Mouse (Mus musculus) liver, embryonic 11.5 days (tissue): ENCODE results near the gene Stn1. TPM values are rescaled to one million over a fixed set of nuclear protein-coding genes. Genes with fewer than 3 reads are reported as not detected.
A peak's percentile ranks its signal among the peaks of the same experiment; 100 is the strongest.
"Not testable (repeated sequence)": the region's sequence is repeated elsewhere in the genome, so short reads cannot be mapped to it uniquely, and the experiment has no call there.

Experiments used
- ATAC-seq: fragments of 200-750 bp; cut with Nextera tagmentation; replicated peaks from 2 replicates; pipeline ENCODE4 v1.8.0; 2017; ENCODE audit warnings: moderate number of reproducible peaks, mild to moderate bottlenecking, moderate TSS enrichment, moderate library complexity; ENCODE audit not compliant: low FRiP score
- DNase-seq: peaks from one replicate; pipeline ENCODE4 v3.0.0-alpha.2; 2017; ENCODE audit warnings: low spot score
- H3K27ac ChIP-seq: fragments of 300-500 bp; sonication (generic); 2 replicates; pipeline ENCODE4 v1.5.1; 2014; ENCODE audit warnings: mild to moderate bottlenecking, low read depth, low read length, control low read depth
- H3K27me3 ChIP-seq: fragments of 300-500 bp; sonication (generic); replicated peaks from 2 replicates; pipeline ENCODE4 v1.6.1; 2014; ENCODE audit warnings: low read length, mixed read lengths; ENCODE audit not compliant: control insufficient read depth, insufficient read depth
- H3K36me3 ChIP-seq: fragments of 300-500 bp; sonication (generic); 2 replicates; pipeline ENCODE4 v1.6.1; 2014; ENCODE audit warnings: mild to moderate bottlenecking, low read length, moderate library complexity, mixed read lengths; ENCODE audit not compliant: control insufficient read depth, insufficient read depth
- H3K4me1 ChIP-seq: fragments of 300-500 bp; sonication (generic); replicated peaks from 2 replicates; pipeline ENCODE4 v1.6.1; 2014; ENCODE audit warnings: low read length, mixed read lengths; ENCODE audit not compliant: control insufficient read depth, insufficient read depth
- H3K4me2 ChIP-seq: fragments of 300-500 bp; sonication (generic); 2 replicates; pipeline ENCODE4 v1.6.1; 2014; ENCODE audit warnings: mild to moderate bottlenecking, control low read depth, moderate library complexity
- H3K4me3 ChIP-seq: fragments of 300-500 bp; sonication (generic); 2 replicates; pipeline ENCODE4 v1.5.1; 2014; ENCODE audit warnings: low read depth, low read length, control low read depth
- H3K9ac ChIP-seq: fragments of 300-500 bp; sonication (generic); 2 replicates; pipeline ENCODE4 v1.6.1; 2014; ENCODE audit warnings: low read depth, low read length, control low read depth
- H3K9me3 ChIP-seq: fragments of 300-500 bp; sonication (generic); 2 replicates; pipeline ENCODE4 v1.6.1; 2016; ENCODE audit warnings: low read length, inconsistent platforms, mixed read lengths; ENCODE audit not compliant: control insufficient read depth
- WGBS: fragments of 180-500 bp; shearing (Covaris S2); extraction: QIAGEN DNeasy Blood & Tissue Kit; methylation state at CpG from one replicate; pipeline ENCODE4 v1.1.7; 2014; 5-methylcytosine and 5-hydroxymethylcytosine counted together
- polyA plus RNA-seq: library from polyadenylated mRNA; unstranded; fragments of >200 nt; fragmentation: Nextera tagmentation; extraction: Ambion mirVana; gene quantifications from 2 replicates; pipeline ENCODE4 v1.2.1, GENCODE M21; 2014

Stn1 gene
- polyA plus RNA-seq: 26.1 and 30.8 TPM in 2 replicates

DNA sequence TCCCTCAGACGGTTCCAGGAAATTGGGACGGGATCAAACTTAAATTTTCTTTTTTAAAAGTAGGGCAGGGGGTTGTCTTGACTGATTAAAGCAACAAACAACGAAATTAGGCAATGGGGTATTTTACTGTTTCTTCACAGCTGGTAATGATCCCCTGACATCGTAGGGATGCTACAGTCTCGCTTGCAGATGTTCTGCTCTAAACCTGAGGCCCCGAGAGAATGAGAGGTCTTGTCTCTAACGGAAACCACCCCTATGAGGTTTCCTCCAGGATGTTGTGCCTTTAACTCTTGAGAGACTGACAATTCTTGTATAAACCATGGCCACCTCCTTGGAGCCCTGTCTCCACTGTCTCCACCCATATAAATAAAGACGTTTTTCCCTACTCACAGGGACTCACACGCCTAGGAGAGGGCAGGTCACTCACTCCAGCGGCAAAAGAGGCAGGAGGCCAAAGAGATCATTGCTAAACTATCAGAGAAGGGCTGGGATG lies at the start of gene Stn1:
Gene Stn1, minus strand, starts transcription at position 208 of the 493 bp plus-strand sequence.
- H3K4me1 ChIP-seq: peaks cover 25% of the 10 kb centered on the region
- peak within 1 kb of the TSS; percentile 86 for H3K4me2 ChIP-seq
- 0 out of 2 replicates have a peak, but pooled peaks cover 2% of the 10 kb centered on the region for H3K9me3 ChIP-seq
- H3K9ac ChIP-seq: peak within 1 kb of the TSS; percentile 77
- H3K4me3 ChIP-seq: peak within 1 kb of the TSS; percentile 68
- peak within 1 kb of the TSS; percentile 76 for H3K27ac ChIP-seq
- ATAC-seq (peak; percentile 38), DNase-seq (no peak)
- WGBS: 3% methylated on average over 10 of the region's 10 CpGs
- no peaks in the 10 kb centered on the region for H3K27me3 ChIP-seq
- H3K36me3 ChIP-seq: peaks cover 7% of the 10 kb centered on the region; the same call in 1 of the 2 replicates

DNA sequence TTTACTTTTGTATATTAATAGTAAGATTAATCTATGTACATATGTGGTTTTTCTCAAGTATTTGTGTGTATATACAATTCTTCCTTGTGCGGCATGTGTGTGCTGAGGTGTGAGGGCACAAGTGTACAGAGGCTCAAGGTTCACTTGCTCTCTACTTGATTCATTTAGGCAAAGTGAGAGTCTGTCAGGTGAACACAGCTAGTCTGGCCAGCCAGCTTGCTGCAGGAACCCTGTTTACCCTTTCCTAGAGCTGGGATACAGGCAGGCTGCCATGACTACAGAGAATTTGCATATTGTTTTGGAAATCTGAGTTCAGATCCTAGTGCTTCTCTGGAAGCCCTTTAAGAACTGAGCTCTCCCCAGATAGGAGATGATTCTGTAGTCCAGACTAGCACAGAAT lies 49.7 kb upstream of the Stn1 start:
- Histone ChIP-seq H3K9ac (no peak overlapping the region), H3K4me2 (no peak overlapping the region), H3K27me3 (no peaks in the 10 kb centered on the region), H3K4me1 (peaks cover 17% of the 10 kb centered on the region), H3K27ac (no peak overlapping the region), H3K9me3 (no peaks in the 10 kb centered on the region), H3K4me3 (no peak overlapping the region), H3K36me3 (no peaks in the 10 kb centered on the region)
- ATAC-seq: no peak
- DNase-seq: no peak
- WGBS: 89% methylated on average over 1 of the region's 1 CpGs

- Histone ChIP-seq H3K9ac (no peak overlapping the region), H3K4me1 (peaks cover 28% of the 10 kb centered on the region), H3K36me3 (no peaks in the 10 kb centered on the region), H3K4me2 (no peak overlapping the region), H3K9me3 (no peaks in the 10 kb centered on the region), H3K4me3 (no peak overlapping the region), H3K27ac (no peak overlapping the region), H3K27me3 (no peaks in the 10 kb centered on the region)
- DNase-seq (no peak), ATAC-seq (no peak)
- WGBS: 94% methylated on average over 1 of the region's 1 CpGs
These were observed 48.5 kb upstream of the Stn1 start for GRCm38 (mm10) chr19:47585772-47586171.

DNA sequence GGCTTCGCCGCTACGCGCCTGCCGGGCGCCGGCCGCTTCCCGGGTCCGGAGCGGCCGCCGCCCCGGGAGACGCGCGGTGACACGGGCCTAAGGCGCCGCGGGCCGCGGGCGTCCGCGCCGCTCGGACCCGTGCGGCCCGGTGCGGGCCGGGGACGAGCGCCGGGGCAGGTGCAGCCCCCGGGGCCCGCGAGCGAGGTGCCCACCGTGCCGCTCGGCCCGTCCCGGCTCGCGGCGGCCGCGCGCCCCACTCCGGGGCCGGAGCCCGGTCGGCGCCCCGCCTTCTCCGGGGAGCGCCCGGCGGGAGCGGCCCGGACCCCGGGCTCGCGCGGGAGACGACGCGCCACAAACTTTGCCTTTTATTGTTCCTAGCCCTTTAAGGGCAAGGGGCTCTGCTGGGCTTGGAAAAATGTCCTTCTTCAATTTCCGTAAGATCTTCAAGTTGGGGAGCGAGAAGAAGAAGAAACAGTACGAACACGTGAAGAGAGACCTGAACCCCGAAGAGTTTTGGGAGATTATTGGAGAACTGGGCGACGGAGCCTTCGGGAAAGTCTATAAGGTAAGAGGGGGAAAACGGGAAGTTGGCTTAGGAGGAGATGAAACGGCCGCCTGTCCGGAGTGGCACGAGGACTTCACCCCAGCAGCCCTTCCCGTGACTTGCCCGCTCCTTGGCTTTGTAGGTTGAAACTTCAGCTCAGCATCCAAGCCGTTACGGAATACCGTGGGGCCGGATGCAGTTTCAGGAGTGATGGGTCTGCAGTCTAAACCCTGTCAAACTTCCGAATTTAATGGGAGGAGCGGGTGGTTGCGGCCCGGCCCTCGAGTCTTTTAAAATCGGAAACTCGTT lies 42.7 kb upstream of the Stn1 start:
- no peaks in the 10 kb centered on the region for H3K9me3 ChIP-seq
- H3K4me3 ChIP-seq: peak overlapping the region; percentile 96
- H3K27ac ChIP-seq: peak overlapping the region; percentile 97
- H3K4me1 ChIP-seq: peaks cover 22% of the 10 kb centered on the region
- under 1% methylated on average over 77 of the region's 96 CpGs for WGBS
- DNase-seq (peak; percentile 60), ATAC-seq (peak; percentile 68)
- peak overlapping the region; percentile 72 for H3K4me2 ChIP-seq
- H3K9ac ChIP-seq: peak overlapping the region; percentile 96
- H3K36me3 ChIP-seq: no peaks in the 10 kb centered on the region
- no peaks in the 10 kb centered on the region for H3K27me3 ChIP-seq

DNA sequence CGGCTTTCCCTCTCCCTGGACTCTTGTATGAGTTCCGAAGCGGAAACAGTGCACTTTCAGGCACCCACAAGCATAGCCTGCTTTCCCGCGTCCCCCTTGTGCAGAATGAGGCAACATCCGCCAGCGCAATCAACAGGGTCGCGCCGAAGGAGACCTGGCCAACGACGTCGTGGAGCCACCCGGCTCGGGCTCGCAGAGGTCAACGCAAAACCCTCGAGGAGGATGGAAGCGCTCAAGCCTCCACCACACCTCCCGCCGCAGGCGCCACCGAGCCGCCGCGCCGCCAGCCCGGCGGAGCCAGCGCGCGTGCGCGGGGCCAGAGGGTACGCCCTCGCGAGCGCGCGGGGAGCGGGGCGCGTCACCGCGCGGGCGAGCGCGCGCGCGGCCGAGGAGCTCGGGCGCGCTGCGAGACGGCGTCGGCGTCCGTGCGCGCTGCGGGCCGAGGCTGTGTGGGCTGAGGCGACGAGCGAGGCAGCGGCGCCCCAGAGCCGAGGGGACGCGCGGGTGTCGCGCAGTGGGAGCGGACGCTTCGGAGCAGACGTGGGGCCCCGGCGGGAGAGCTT lies 42.0 kb upstream of the Stn1 start, which contains the start of gene Slk:
Gene Slk, plus strand, starts transcription at position 454 of the 563 bp plus-strand sequence.
- H3K27me3 ChIP-seq: no peaks in the 10 kb centered on the region
- peak within 1 kb of the TSS; percentile 97 for H3K27ac ChIP-seq
- WGBS: under 1% methylated on average over 76 of the region's 83 CpGs
- H3K36me3 ChIP-seq: no peaks in the 10 kb centered on the region
- H3K4me1 ChIP-seq: peaks cover 22% of the 10 kb centered on the region
- peak within 1 kb of the TSS; percentile 96 for H3K9ac ChIP-seq
- peak; percentile 86 for ATAC-seq
- H3K4me2 ChIP-seq: peak within 1 kb of the TSS; percentile 72
- peak; percentile 81 for DNase-seq
- peak within 1 kb of the TSS; percentile 96 for H3K4me3 ChIP-seq
- no peaks in the 10 kb centered on the region for H3K9me3 ChIP-seq

DNA sequence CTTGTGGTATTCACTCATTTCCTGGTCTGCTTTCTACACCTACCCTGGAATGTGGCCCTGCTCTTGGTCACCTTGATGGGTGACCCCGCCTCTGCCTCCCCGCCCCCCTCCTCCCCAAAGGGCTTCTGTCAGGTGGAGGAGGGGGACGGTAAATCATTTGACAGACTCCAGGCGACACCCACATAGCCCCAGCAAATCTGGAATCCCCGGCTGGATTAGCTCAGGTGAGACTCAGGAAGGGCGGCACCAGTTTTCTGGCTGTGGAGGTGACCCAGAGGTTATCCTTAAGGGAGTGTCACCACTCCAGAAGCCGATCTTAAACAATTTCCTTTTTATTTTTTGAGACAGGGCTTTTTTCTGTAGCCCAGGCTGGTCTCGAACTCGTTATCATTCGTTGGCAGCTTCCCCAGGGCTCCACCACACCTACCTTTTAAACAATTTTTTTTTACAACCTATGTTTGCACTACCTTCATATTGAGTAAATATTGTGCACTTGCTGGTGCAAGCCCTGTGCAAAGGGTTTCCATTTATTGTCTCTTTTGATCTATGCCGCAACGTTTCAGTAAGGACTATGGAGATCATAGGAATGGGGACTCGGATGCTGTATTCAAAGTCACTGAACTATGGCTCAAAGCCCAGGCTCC lies 41.4 kb upstream of the Stn1 start:
- Histone ChIP-seq H3K27me3 (no peaks in the 10 kb centered on the region), H3K27ac (peak overlapping the region; percentile 97), H3K4me2 (peak overlapping the region; percentile 72), H3K9ac (peak overlapping the region; percentile 96), H3K36me3 (no peaks in the 10 kb centered on the region), H3K4me1 (peaks cover 22% of the 10 kb centered on the region), H3K9me3 (no peaks in the 10 kb centered on the region), H3K4me3 (peak overlapping the region; percentile 96)
- 13% methylated on average over 13 of the region's 13 CpGs for WGBS
- no peak for DNase-seq
- ATAC-seq: no peak; the same call in 1 of the 2 replicates

GRCm38 (mm10) chr19:47573718-47574117 lies 36.4 kb upstream of the Stn1 start:
- no peak overlapping the region for H3K4me3 ChIP-seq
- DNase-seq (no peak), ATAC-seq (no peak)
- H3K9ac ChIP-seq: no peak overlapping the region
- H3K4me2 ChIP-seq: no peak overlapping the region
- H3K4me1 ChIP-seq: peaks cover 5% of the 10 kb centered on the region
- no peaks in the 10 kb centered on the region for H3K9me3 ChIP-seq
- H3K27ac ChIP-seq: no peak overlapping the region
- no peaks in the 10 kb centered on the region for H3K36me3 ChIP-seq
- H3K27me3 ChIP-seq: no peaks in the 10 kb centered on the region
- 77% methylated on average over 3 of the region's 3 CpGs for WGBS

DNA sequence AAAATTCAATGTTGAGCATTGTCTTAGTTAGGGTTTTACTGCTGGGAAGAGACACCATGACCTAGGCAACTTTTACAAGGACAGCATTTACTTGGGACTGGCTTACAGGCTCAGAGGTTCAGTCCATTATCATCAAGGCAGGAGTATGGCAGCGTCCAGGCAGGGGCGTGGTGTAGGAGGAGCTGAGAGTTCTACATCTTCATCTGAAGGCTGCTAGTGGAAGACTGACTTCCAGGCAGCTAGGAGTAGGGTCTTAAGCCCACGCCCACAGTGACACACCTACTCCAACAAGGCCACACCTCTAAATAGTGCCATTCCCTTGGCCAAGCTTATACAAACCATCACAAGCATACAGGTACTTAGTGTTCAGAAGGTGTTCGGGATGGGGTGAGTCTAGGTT lies 34.7 kb upstream of the Stn1 start:
- H3K9me3 ChIP-seq, H3K4me1 ChIP-seq, H3K9ac ChIP-seq, H3K36me3 ChIP-seq, H3K4me3 ChIP-seq, H3K27ac ChIP-seq, H3K4me2 ChIP-seq, ATAC-seq, H3K27me3 ChIP-seq, DNase-seq: not testable (repeated sequence)
- 56% methylated on average over 4 of the region's 4 CpGs for WGBS
